ENCODE assay signal across 8 mouse cellular contexts in genomic region chr19:7217926-7218267, GRCm38 (mm10). TPM values are rescaled to one million over a fixed set of nuclear protein-coding genes. Genes with fewer than 3 reads are reported as not detected.
DNase-seq lines count a peak whose midpoint lies in the region; ATAC-seq lines count a peak whose summit lies in the region.

No protein-coding gene starts in this region.

- ATAC-seq in heart, embryonic 11.5 days (replicated peaks; ENCODE audit: insufficient number of reproducible peaks, low FRiP score, low TSS enrichment): no peak
- peak; percentile 20; the same call in 1 of the 2 replicates for ATAC-seq in hindbrain, embryonic 15.5 days (ENCODE audit: low FRiP score, low read depth)
- no peak; the same call in 1 of the 2 replicates for ATAC-seq in midbrain, embryonic 11.5 days (ENCODE audit: low FRiP score)
- no peak for ATAC-seq in frontal cortex, adult (ENCODE audit: low TSS enrichment)

- intact Hi-C loops in heart, postnatal 25 days (cut with DNase I): no loop called here

- H3K36me3 ChIP-seq in heart, embryonic 11.5 days (ENCODE audit: control insufficient read depth, insufficient read depth, low read length): peaks cover 9% of the 10 kb centered on the region
- peaks cover 25% of the 10 kb centered on the region for H3K36me3 ChIP-seq in hindbrain, embryonic 15.5 days
- H3K36me3 ChIP-seq in midbrain, embryonic 11.5 days (ENCODE audit: control insufficient read depth, insufficient read depth, low read length): peaks cover 8% of the 10 kb centered on the region

- peaks cover 19% of the 10 kb centered on the region for H3K4me1 ChIP-seq in heart, embryonic 11.5 days (ENCODE audit: control insufficient read depth, insufficient read depth, low read length)
- peaks cover 36% of the 10 kb centered on the region for H3K4me1 ChIP-seq in hindbrain, embryonic 15.5 days (replicated peaks)
- peaks cover 15% of the 10 kb centered on the region for H3K4me1 ChIP-seq in midbrain, embryonic 11.5 days (ENCODE audit: control insufficient read depth, insufficient read depth, low read length)

- peak overlapping the region; percentile 53 for H3K4me2 ChIP-seq in heart, embryonic 11.5 days
- H3K4me2 ChIP-seq in hindbrain, embryonic 15.5 days: peak overlapping the region; percentile 72
- peak overlapping the region; percentile 74 for H3K4me2 ChIP-seq in midbrain, embryonic 11.5 days

- H3K9ac ChIP-seq in heart, embryonic 11.5 days (ENCODE audit: low read depth, low read length): peak overlapping the region; percentile 34; the same call in 1 of the 2 replicates
- peak overlapping the region; percentile 11; the same call in 1 of the 2 replicates for H3K9ac ChIP-seq in hindbrain, embryonic 15.5 days
- H3K9ac ChIP-seq in midbrain, embryonic 11.5 days (ENCODE audit: low read length): peak overlapping the region; percentile 59; the same call in 1 of the 2 replicates

- peak overlapping the region; percentile 76 for H3K4me3 ChIP-seq in heart, embryonic 11.5 days (ENCODE audit: low read depth, low read length)
- H3K4me3 ChIP-seq in hindbrain, embryonic 15.5 days: peak overlapping the region; percentile 87
- peak overlapping the region; percentile 93 for H3K4me3 ChIP-seq in midbrain, embryonic 11.5 days (ENCODE audit: low read depth, low read length)

- H3K9me3 ChIP-seq in heart, embryonic 11.5 days (replicated peaks; ENCODE audit: control insufficient read depth, low read length): no peaks in the 10 kb centered on the region
- no peaks in the 10 kb centered on the region for H3K9me3 ChIP-seq in hindbrain, embryonic 15.5 days
- H3K9me3 ChIP-seq in midbrain, embryonic 11.5 days (ENCODE audit: control insufficient read depth, low read length): no peaks in the 10 kb centered on the region

- no peaks in the 10 kb centered on the region for H3K27me3 ChIP-seq in heart, embryonic 11.5 days (ENCODE audit: control insufficient read depth, insufficient read depth, low read length)
- H3K27me3 ChIP-seq in hindbrain, embryonic 15.5 days: no peaks in the 10 kb centered on the region
- H3K27me3 ChIP-seq in midbrain, embryonic 11.5 days (ENCODE audit: control insufficient read depth, insufficient read depth, low read length): no peaks in the 10 kb centered on the region

- WGBS in heart, embryonic 11.5 days (ENCODE audit: insufficient replicate concordance): 11% methylated on average over 6 of the region's 6 CpGs
- whole genome bisulfite sequencing in hindbrain, embryonic 15.5 days: 11% methylated on average over 6 of the region's 6 CpGs
- WGBS in midbrain, embryonic 11.5 days: 12% methylated on average over 6 of the region's 6 CpGs

- no peak for DNase-seq in heart, postnatal 25 days (ENCODE audit: low spot score)
- DNase-seq in c-Kit-positive CD71-negative TER-119-negative erythroid progenitor cells, embryonic 14.5 days (ENCODE audit: low read depth): peak; percentile 36
- DNase-seq in midbrain, embryonic 11.5 days (ENCODE audit: low spot score, missing footprints): no peak
- DNase-seq in left cerebral cortex, adult 11 months (ENCODE audit: low spot score): no peak
- no peak for DNase-seq in natural killer cell, adult 2 months (ENCODE audit: low spot score in 2 of 2)

- H3K27ac ChIP-seq in heart, embryonic 11.5 days (ENCODE audit: low read depth, low read length): no peak overlapping the region
- H3K27ac ChIP-seq in hindbrain, embryonic 15.5 days (replicated peaks): peak overlapping the region; percentile 54
- H3K27ac ChIP-seq in midbrain, embryonic 11.5 days (ENCODE audit: low read depth, low read length): peak overlapping the region; percentile 40

RNA-seq across cellular contexts. Expression of gene Cox8a, which starts 0.5 kb away (rescaled TPM):
- polyA plus RNA-seq in heart, embryonic 11.5 days (2014; fragmentation: Nextera tagmentation; extraction: Ambion mirVana): 1,752 and 1,771 TPM in 2 replicates
- total RNA-seq in heart, postnatal 25 days (2021): 100 to 1,000 TPM; 407 to 462 TPM
- polyA plus RNA-seq in hindbrain, embryonic 15.5 days (2015; fragmentation: Nextera tagmentation; extraction: Ambion mirVana): 1,050 and 1,125 TPM in 2 replicates
- polyA plus RNA-seq in midbrain, embryonic 11.5 days (2014; fragmentation: Nextera tagmentation; extraction: Ambion mirVana): 730 and 757 TPM in 2 replicates

RNA-seq across cellular contexts. Expression of gene Otub1, which starts 11.8 kb away (rescaled TPM):
- 172 and 186 TPM in 2 replicates for polyA plus RNA-seq in heart, embryonic 11.5 days (2014; fragmentation: Nextera tagmentation; extraction: Ambion mirVana)
- 10 to 100 TPM; 74.7 to 82.3 TPM for total RNA-seq in heart, postnatal 25 days (2021)
- polyA plus RNA-seq in hindbrain, embryonic 15.5 days (2015; fragmentation: Nextera tagmentation; extraction: Ambion mirVana): 233 and 239 TPM in 2 replicates
- polyA plus RNA-seq in midbrain, embryonic 11.5 days (2014; fragmentation: Nextera tagmentation; extraction: Ambion mirVana): 241 and 252 TPM in 2 replicates

RNA-seq across cellular contexts. Expression of gene Naa40, which starts 23.1 kb away (rescaled TPM):
- 62.1 and 68.6 TPM in 2 replicates for polyA plus RNA-seq in heart, embryonic 11.5 days (2014; fragmentation: Nextera tagmentation; extraction: Ambion mirVana)
- total RNA-seq in heart, postnatal 25 days (2021): 10 to 100 TPM; 14.4 to 17.7 TPM
- 62.2 and 66.2 TPM in 2 replicates for polyA plus RNA-seq in hindbrain, embryonic 15.5 days (2015; fragmentation: Nextera tagmentation; extraction: Ambion mirVana)
- 94.3 and 103 TPM in 2 replicates for polyA plus RNA-seq in midbrain, embryonic 11.5 days (2014; fragmentation: Nextera tagmentation; extraction: Ambion mirVana)

RNA-seq across cellular contexts. Expression of gene Rcor2, which starts 49.2 kb away (rescaled TPM):
- polyA plus RNA-seq in heart, embryonic 11.5 days (2014; fragmentation: Nextera tagmentation; extraction: Ambion mirVana): 8.4 and 9.5 TPM in 2 replicates
- 1 to 10 TPM; 6.9 to 7.5 TPM for total RNA-seq in heart, postnatal 25 days (2021)
- polyA plus RNA-seq in hindbrain, embryonic 15.5 days (2015; fragmentation: Nextera tagmentation; extraction: Ambion mirVana): 24.0 and 32.1 TPM in 2 replicates
- 33.8 and 36.9 TPM in 2 replicates for polyA plus RNA-seq in midbrain, embryonic 11.5 days (2014; fragmentation: Nextera tagmentation; extraction: Ambion mirVana)
